Mouse (Mus musculus) kidney, embryonic 14.5 days (tissue): ENCODE measurements around the gene Pcsk5. TPM values are rescaled to one million over a fixed set of nuclear protein-coding genes. Genes with fewer than 3 reads are reported as not detected.

Source experiments
- ATAC-seq: fragments of 200-750 bp; cut with Nextera tagmentation; 2 replicates; pipeline ENCODE4 v1.8.0; 2017; ENCODE audit warnings: moderate number of reproducible peaks, mild to moderate bottlenecking, moderate TSS enrichment, moderate library complexity; ENCODE audit not compliant: low FRiP score, low TSS enrichment
- H3K27ac ChIP-seq: fragments of 300-500 bp; sonication (generic); 2 replicates; pipeline ENCODE4 v1.5.1; 2014; ENCODE audit warnings: low read depth, mild to moderate bottlenecking, low read length, moderate library complexity, mixed read lengths
- H3K27me3 ChIP-seq: fragments of 300-500 bp; sonication (generic); 2 replicates; pipeline ENCODE4 v1.6.1; 2014; ENCODE audit warnings: mild to moderate bottlenecking, low read length; ENCODE audit not compliant: control insufficient read depth, insufficient read depth
- H3K36me3 ChIP-seq: fragments of 300-500 bp; sonication (generic); 2 replicates; pipeline ENCODE4 v1.6.1; 2014; ENCODE audit warnings: low read length, mixed read lengths; ENCODE audit not compliant: control insufficient read depth, insufficient read depth
- H3K4me1 ChIP-seq: fragments of 300-500 bp; sonication (generic); 2 replicates; pipeline ENCODE4 v1.6.1; 2014; ENCODE audit warnings: low read length, mixed read lengths; ENCODE audit not compliant: control insufficient read depth, insufficient read depth
- H3K4me2 ChIP-seq: fragments of 300-500 bp; sonication (generic); replicated peaks from 2 replicates; pipeline ENCODE4 v1.6.1; 2014; ENCODE audit warnings: low read depth, mild to moderate bottlenecking, low read length
- H3K4me3 ChIP-seq: fragments of 300-500 bp; sonication (generic); 2 replicates; pipeline ENCODE4 v1.5.1; 2014; ENCODE audit warnings: mild to moderate bottlenecking, low read length
- H3K9ac ChIP-seq: fragments of 300-500 bp; sonication (generic); 2 replicates; pipeline ENCODE4 v1.6.1; 2014; ENCODE audit warnings: low read depth, mild to moderate bottlenecking, low read length, moderate library complexity
- H3K9me3 ChIP-seq: fragments of 300-500 bp; sonication (generic); 2 replicates; pipeline ENCODE4 v1.6.1; 2016; ENCODE audit warnings: low read length; ENCODE audit not compliant: control insufficient read depth
- WGBS: fragments of 180-500 bp; shearing (Covaris S2); extraction: QIAGEN DNeasy Blood & Tissue Kit; methylation state at CpG from one replicate; pipeline ENCODE4 v1.1.7; 2014; 5-methylcytosine and 5-hydroxymethylcytosine counted together
- polyA plus RNA-seq: library from polyadenylated mRNA; unstranded; fragments of >200 nt; fragmentation: Nextera tagmentation; extraction: Ambion mirVana; gene quantifications from 2 replicates; pipeline ENCODE4 v1.2.1, GENCODE M21; 2014

Pcsk5 gene
- polyA plus RNA-seq, 1 experiment from 2014 or later, result 26.8 TPM

- Histone ChIP-seq H3K27me3 (no peaks in the 10 kb centered on the region), H3K27ac (no peak overlapping the region), H3K9ac (no peak overlapping the region), H3K4me2 (no peak overlapping the region), H3K36me3 (no peaks in the 10 kb centered on the region), H3K9me3 (no peaks in the 10 kb centered on the region), H3K4me1 (no peaks in the 10 kb centered on the region), H3K4me3 (no peak overlapping the region)
- WGBS, result 86% methylated on average over 6 of the region's 6 CpGs
- no peak for ATAC-seq
These were observed 454.5 kb downstream of the Pcsk5 start for GRCm38 (mm10) chr19:17382807-17383397.
